Mouse (Mus musculus): ENCODE results near the gene Zfp318.

The Zfp318 gene

DNA sequence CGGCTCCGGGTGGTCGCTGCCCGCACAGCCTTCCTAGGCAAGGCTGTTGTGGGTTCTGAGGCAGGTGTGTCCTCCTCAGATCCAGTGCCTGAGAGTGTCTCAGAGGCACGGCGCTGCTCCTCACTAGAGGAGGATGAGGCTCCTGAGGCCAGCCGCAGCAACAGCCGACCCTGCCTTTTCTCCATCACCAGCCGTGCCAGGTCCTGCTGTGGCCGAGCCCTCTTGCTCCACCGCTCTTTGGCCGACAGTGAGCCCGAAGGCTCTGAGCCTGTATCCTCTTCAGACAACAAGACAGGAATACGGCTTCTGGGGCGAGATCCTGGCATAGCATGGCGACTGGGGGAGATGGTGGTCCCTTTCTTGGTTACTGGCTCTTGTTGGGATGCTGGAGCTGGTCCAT is 62.7 kb downstream of the Zfp318 start:
- DNase-seq (ENCODE audit: low read depth, low spot score), result no peak

DNA sequence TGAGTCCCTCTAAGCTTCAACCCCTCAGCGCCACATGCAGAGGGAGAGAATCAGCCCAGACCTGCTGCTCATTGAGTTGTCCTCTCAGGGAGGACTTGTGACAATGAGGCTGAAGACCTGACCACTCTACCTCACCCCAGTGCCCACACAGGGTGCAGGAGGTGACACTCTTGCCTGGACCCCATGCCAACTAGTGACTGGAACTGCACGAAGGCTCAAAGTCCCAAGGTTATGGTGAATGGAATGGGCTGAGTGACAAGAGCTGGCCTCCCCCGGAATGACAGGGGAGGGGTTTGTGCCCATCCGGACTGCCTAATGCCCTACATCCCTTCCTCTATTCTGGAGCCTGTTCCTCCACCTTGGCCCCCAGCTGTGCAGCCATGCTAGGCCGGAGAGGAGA is 69.2 kb downstream of the Zfp318 start:
- no peak for DNase-seq (ENCODE audit: low read depth, low spot score)

DNA sequence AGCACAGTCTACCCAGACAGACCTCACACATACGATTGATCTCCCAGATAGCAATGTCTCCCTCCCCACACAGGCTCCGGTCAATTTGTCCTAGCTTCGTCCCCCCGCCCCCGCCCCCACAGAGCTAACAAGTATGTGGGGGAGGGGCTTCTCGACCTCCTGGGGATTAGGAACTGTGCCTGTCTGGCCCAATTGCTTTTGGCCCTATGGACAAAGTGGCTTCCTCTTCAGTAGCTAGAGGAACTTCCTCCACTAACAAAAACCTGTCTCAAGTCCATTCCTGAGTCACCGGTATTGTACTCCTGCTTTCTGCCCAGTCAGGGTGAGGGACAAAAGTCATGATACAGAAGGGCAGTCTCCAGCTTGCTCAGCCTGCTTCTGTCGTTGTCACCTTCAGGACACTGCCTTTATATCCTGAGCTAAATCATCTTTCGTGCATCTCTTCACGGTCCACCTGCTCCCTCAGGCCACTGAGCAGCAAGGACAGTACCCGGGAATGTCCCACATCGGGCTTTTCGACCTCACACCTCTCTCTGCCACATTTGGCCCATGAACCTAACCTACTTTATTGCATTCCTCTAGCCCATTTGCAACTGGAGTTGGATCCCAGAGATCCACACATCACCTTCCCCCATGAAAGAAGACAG is 69.9 kb downstream of the Zfp318 start:
- no peak for DNase-seq (ENCODE audit: low read depth, low spot score)

DNA sequence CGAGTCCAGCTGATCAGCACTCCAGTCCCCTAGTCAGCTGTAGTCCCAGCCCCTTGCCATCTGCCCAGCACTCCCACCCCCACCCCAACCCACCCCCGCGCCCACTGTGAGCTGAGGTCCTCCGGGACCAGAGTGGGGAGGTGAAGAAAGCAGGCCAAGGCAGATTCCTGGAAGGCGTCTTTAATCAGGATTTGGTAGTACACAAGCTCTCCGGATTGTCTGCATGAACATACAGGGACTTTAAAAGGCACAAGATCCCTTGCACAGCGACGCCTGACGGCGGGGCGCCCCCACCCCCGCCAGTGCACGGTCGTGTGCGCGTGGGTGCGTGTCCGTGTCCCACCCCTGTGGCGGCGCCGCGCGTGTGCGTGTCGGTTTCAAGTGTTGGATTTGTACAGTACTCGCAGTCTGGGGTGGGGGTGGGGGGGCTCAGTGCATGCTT is 70.5 kb downstream of the Zfp318 start:
- no peak for DNase-seq (ENCODE audit: low read depth, low spot score)

DNA sequence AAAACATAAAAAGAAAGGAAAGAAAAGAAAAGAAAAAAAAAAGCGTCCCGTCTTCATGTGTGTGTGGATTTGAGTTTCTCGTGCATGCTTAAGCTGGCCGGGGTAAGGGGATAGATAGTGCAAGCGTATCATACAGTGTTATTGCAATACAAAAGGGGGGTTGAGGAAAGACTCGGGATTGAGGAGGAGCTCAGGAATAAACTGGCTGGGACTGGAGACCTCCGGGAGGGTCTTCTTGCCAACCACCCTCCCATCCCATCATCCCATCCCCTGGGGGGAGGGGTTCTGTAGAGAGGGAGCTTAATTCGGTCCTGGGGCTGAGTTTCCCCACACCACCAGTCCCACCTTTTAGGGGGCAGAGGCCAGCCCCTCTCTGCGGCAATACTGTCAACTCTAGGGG is 71.0 kb downstream of the Zfp318 start:
- no peak for DNase-seq (ENCODE audit: low read depth, low spot score)

DNA sequence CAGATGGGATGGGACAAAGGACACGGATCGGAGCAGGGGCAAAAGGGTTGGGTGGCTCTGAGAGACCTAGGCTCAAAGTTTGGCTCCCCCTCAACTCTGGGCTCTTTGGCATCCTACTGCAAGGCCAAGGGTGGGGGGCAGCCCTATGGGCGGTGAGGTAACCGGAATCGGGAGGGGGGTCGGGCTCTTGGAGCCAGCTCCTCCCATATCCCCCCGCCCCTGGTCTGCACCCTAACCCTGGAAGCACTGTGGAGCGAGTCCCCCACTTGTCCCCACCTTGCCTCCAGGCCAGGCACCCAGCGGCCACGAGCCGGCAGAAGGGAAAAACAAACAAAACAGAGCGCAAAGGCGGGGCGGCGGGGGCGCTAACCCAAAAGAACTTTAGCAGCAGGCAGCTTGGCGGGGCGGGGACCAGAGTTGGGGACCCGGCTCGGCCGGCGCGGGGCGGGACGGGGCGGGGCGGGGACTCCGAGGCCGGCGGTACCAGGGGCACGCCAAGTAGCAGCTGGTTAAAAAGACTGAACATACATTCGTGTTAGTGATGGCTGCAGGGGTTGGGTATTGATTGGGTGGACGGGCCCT is 71.7 kb downstream of the Zfp318 start:
- no peak for DNase-seq (ENCODE audit: low read depth, low spot score)

DNA sequence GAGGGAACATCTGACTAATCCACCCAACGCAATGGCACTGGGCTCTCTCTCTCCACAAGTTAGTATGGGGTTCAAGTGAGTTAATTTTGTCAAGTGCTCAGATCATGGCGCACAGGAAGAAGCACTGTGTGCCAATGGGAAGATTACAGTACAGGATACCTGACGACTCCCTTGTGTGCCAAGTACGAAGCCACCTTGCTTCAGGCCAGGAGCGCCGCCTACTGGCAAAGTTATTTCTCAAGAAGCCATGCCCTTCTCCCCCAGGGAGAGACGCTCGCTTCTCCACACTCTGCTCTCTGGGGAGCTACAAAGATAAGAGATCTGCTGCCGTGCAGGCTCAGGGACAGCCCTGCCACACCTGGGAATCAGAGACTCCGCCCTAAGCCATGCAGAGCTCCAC is 74.3 kb downstream of the Zfp318 start:
- no peak for DNase-seq (ENCODE audit: low read depth, low spot score)

DNA sequence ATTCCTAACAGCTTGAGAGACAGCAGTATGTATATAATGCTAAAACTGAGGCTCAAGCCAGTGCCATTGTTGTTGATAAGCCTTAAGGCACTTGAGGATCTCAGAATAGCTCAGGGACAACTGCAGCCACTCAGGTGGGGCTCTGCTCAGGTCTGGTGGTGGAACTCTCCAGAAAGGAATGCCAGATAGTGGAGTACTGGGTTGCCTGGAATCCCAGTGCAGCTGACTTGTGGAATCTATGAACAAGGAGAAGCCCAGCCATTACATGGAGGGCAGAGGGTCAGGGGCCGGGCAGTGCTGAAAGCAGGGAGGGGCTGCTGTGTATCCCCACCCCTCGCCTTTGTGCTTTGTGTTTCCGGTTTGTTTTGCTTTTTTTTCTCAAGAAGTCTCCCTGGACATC is 74.9 kb downstream of the Zfp318 start:
- no peak for DNase-seq (ENCODE audit: low read depth, low spot score)

DNA sequence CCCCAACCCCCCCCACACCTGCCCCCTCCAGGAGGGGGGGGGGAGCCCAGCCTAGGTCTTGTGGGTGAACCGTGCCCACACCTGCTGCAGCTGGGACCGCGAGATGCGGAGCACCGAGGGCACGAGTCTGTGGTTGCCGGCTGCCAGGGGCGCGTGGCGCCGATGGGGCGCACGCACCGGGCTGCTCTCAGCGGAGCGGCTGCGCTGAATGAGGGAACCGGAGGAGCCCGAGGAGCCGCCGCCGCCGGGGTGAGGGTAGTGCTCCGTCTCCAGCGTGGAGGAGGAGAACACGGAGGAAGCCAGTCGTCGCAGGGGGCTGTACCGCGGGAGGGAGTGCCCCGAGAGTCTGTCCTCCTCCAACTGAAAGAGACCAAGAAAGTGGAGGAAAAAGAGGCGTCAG is 77.1 kb downstream of the Zfp318 start:
- no peak for DNase-seq (ENCODE audit: low read depth, low spot score)

DNA sequence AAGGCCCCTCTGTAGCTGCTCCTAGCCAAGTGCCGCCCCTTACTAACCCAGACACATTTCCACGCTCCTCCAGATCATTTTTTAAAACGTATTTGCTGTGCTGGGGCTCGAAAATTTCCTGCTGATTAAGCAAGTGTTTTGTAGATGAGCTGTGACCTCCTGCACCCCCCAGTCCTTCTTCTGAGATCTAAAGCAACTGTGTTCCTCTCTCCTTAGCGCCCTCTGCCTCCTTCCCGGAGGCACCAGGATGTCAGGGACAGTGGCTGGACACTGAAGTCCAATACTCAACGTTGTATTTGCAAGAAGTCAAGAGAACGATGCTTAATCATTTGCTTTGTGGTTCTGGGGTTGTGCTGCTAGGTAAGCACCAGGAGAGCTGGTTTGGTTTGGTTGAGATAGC is 77.8 kb downstream of the Zfp318 start:
- DNase-seq (ENCODE audit: low read depth, low spot score), result no peak

DNA sequence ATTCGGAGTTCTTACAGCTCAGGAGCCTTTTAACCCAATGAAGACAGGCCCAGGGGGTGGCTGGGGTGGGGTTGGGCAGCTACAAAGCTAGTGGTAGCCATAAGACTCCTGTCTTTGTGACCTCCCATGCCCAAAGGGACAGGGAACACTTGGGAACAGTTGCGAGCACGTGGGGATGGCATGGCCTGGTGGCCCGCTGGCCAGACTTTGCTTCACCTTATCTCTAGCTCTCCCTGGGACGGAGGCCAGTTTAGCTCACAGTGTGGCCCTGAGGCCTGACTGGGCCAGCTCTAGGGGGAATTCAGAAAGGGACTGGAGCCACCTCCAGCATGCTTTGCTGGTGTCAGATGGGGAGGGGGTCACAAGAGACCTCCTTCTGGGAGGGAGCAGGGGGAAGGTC is 78.7 kb downstream of the Zfp318 start:
- DNase-seq (ENCODE audit: low read depth, low spot score), result no peak

DNA sequence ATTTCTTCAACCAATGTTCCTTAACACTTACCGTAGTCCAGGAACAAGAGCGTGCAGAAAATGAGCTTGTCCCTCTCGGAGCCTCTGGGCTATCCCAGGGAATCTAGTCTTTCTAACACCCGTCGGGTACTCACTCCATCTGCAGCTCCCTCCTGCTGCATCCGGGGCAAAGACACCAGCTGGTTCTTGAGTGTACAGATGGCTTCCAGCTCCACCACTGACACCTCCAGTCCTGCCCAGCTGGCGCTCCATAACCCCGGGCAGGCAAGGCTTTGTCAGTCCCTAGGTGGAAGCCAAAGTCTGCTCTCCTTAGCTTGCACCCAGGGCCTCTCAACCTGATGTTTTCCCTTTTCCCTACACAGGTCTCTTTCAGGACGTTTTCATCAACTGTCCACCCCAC is 84.3 kb downstream of the Zfp318 start:
- no peak for DNase-seq (ENCODE audit: low read depth, low spot score)
